Mouse (Mus musculus) small intestine, adult 2 months (tissue): ENCODE measurements around the gene Ccz1.

Experiments used
- CTCF ChIP-seq: fragments of 200-500 bp; IDR thresholded peaks from 2 replicates; pipeline ENCODE4 v1.5.1; 2012; ENCODE audit warnings: low read depth, mild to moderate bottlenecking, control low read depth, inconsistent platforms, low read length, moderate library complexity, mixed read lengths; ENCODE audit not compliant: insufficient replicate concordance, insufficient read length; ENCODE audit errors: extremely low read depth
- POLR2A ChIP-seq: fragments of 200-500 bp; IDR thresholded peaks from 2 replicates; pipeline ENCODE4 v1.6.1; 2012; ENCODE audit warnings: low read depth, mild to moderate bottlenecking, control low read depth, inconsistent platforms, low read length, moderate library complexity

DNA sequence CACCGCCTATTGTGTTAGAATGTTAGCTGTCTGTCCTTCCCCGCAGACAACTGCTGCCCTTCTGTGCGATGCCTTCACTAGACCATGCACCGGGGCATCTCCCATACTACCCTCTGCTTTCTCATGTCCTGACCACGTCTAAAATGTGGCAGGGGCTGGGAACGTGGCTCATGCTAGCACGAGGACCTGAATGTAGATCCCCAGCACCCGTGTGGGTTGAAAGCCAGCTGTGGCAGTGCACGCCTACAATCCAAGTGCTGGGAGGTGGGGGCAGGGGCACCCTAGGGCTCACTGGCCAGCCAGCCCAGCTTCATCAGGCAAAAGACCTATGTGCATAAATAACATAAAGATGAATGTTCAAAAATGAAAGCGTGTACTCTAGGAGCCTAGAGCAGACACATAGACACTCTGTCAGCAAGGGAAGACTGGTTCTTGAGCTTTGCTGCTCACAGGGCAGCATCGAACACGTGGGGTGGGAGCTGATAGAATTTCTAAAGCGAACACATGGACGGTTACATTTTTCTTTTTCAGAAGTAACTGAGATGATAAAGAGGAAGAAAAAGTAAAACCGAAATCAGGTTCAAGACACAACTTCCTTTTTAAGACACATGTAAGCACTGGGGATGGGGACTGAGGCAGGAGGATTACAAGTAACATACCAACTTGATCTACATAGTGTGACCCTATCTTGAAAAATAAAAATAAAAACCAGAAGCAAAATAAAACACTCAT lies 12.1 kb downstream of the Ccz1 start:
- TF ChIP-seq CTCF = no peak
- no peak for TF ChIP-seq POLR2A
